Mouse (Mus musculus) CH12.LX (cell line): Measurements from ENCODE around the gene Dlx6.

Source experiments
- CHD2 ChIP-seq: IDR thresholded peaks from 2 replicates; pipeline ENCODE4 v1.6.1; 2011; ENCODE audit warnings: low read length, improper control_type of control experiment
- CTCF ChIP-seq, 2 experiments: IDR thresholded peaks in 1 of 2; conservative IDR thresholded peaks in 1 of 2; 2 replicates each; pipeline ENCODE4 v1.5.1; 2011 to 2012; ENCODE audit warnings: low read depth in 2 of 2, low read length in 2 of 2, improper control_type of control experiment in 1 of 2, inconsistent platforms in 1 of 2, mild to moderate bottlenecking in 1 of 2, moderate library complexity in 1 of 2
- E2F4 ChIP-seq: IDR thresholded peaks from 2 replicates; pipeline ENCODE4 v1.6.1; 2011; ENCODE audit warnings: low read depth, low read length, improper control_type of control experiment; ENCODE audit not compliant: insufficient replicate concordance
- EP300 ChIP-seq: IDR thresholded peaks from 2 replicates; pipeline ENCODE4 v1.6.1; 2011; ENCODE audit warnings: low read length, improper control_type of control experiment
- NELFE ChIP-seq: IDR thresholded peaks from 2 replicates; pipeline ENCODE4 v1.6.1; 2011; ENCODE audit warnings: low read depth, low read length, improper control_type of control experiment
- NRF1 ChIP-seq: IDR thresholded peaks from 2 replicates; pipeline ENCODE4 v1.6.1; 2014; ENCODE audit warnings: low read depth, mild to moderate bottlenecking, inconsistent platforms, low read length, improper control_type of control experiment, moderate library complexity
- POLR2A ChIP-seq: IDR thresholded peaks from 2 replicates; pipeline ENCODE4 v1.6.1; 2011; ENCODE audit warnings: low read depth, mild to moderate bottlenecking, improper control_type of control experiment, low read length
- RCOR1 ChIP-seq: conservative IDR thresholded peaks from 2 replicates; pipeline ENCODE4 v1.6.1; 2012; ENCODE audit warnings: low read depth, mild to moderate bottlenecking, inconsistent platforms, low read length, improper control_type of control experiment
- TCF12 ChIP-seq: IDR thresholded peaks from 2 replicates; pipeline ENCODE4 v1.6.1; 2014; ENCODE audit warnings: low read depth, mild to moderate bottlenecking, inconsistent platforms, low read length, improper control_type of control experiment
- ZMIZ1 ChIP-seq: IDR thresholded peaks from 2 replicates; pipeline ENCODE4 v1.6.1; 2012; ENCODE audit warnings: low read depth, mild to moderate bottlenecking, inconsistent platforms, low read length, improper control_type of control experiment

GRCm38 (mm10) chr6:6857766-6858165 is 5.4 kb upstream of the Dlx6 start:
- TF ChIP-seq TCF12 (no peak), ZMIZ1 (no peak), E2F4 (no peak), CTCF (conservative IDR thresholded peaks at IDR 0.05 in 1 of 2, IDR thresholded peaks at IDR 0.05 in 1 of 2; ENCODE audit: low read depth in 2 of 2, low read length in 2 of 2) (no peak), POLR2A (no peak), EP300 (no peak), RCOR1 (no peak), NELFE (no peak), CHD2 (no peak), NRF1 (no peak)
